Mouse (Mus musculus): ENCODE measurements around the gene Fez2.
A peak's percentile ranks its signal among the peaks of the same experiment; 100 is the strongest.

The Fez2 gene

DNA sequence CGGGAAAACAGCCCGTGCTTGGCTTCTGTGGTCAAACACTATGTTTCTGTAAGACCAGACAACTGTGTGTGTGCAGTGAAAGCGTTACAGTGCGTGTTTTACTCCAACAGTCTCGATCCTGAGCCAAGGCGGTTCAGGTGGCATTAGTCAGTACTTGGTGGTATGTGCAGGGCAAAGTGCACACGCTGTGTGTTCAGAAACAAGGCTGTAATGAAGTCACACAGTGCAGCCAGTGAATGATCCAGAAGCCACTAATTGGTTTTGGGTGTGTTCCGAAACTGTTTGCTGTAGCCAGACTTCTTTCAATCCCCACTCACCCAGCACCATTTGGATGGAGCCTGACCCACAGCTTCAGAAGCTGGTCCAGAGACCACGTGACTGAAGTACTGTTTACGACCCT lies 9.6 kb downstream of the Fez2 start:
- no peak for DNase-seq (ENCODE audit: low read depth, low spot score)

DNA sequence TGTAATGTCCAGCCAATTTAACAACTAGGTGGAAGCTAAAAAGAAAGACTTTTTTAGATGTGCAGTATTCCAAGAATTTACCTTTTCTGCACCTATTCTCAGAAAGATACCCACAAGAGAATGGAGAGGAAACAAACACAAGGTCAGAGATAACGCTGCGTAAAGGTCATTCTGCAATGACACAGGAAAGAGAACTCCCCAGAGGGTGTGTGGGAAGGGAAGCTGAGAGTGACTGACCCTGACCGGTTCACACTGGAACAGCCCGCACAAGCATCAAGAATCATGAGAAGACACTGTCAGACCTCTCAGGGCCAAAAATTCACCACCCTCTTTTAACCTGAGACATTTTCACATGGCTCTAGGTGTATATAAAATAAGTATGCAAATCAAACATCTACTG lies 10.4 kb downstream of the Fez2 start:
- peak; percentile 69 for DNase-seq (ENCODE audit: low read depth, low spot score)

DNA sequence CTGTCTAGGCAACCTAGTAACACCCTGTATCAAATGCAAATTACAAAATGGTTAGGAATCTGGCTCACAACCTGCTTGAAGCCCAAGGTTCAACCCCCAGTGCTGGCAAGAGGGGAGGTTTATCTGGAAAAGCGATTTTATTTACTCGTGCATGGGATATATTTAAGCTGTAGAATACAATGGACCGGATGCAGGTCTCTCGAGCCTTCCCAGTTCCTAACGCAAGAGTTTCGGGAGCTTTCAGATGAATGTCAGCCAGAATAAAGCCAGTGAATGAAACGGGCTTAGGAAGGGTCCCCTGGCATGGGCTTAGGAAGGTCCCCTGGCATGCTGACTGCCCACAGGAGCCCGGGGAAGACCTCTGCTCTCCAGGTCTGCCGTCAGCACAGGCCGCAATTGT lies 11.1 kb downstream of the Fez2 start:
- DNase-seq (ENCODE audit: low read depth, low spot score): no peak

DNA sequence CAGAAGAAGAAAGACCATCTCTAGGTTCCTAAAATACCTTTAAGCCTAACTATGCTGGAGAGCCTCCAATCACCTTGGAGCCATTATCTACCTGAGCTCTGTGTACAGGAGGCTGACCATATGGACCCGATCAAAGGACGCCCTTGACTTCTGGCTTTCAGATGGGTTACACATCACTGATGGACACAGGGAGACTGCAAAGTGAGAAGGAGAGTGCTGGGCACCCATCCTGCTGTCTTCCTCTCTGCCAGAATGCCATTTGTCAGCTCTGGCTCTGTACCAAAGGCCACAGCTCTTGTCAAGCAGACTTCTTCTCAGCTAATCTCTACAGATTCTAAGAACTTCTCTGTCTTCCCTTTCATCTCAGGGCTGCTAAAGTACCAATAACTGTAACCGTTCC lies 12.6 kb downstream of the Fez2 start:
- no peak for DNase-seq (ENCODE audit: low read depth, low spot score)

DNA sequence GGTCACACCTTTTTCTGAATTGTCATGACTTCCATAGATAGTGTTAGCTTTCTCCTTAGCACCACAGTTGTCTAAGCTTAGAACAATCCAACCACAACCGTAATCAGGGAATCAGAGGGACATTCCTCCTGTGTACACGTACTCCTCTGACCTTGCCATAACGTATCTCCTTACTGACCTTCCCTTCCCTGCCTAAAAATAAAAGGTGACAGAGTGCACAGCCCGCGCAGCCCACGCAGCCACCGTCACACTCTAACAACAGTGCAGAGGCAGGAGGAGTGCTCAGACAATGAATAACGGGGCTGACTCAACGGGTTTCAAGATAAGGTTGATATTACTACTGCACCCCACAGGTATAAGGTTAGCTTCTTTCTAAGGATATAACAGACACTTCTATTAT lies 14.1 kb downstream of the Fez2 start:
- no peak for DNase-seq (ENCODE audit: low read depth, low spot score)

DNA sequence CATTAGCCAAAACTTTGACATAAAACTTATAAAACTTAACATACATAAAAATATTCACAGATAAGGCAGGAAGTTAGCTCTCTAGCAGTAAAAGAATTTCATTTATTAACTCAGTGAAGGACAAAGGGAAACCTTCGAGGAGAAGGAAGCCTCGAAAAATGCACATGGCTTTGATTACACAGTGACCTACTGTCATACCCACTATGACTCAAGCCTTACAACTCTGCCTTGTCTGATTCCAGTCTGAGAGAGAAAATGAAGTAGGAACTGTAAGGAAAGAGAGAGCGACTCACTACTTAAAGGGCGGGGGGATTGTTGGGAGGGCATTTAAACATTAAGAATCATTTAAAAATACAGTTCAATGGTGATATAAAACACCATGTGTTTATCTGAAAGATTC lies 14.7 kb downstream of the Fez2 start:
- DNase-seq (ENCODE audit: low read depth, low spot score): no peak

DNA sequence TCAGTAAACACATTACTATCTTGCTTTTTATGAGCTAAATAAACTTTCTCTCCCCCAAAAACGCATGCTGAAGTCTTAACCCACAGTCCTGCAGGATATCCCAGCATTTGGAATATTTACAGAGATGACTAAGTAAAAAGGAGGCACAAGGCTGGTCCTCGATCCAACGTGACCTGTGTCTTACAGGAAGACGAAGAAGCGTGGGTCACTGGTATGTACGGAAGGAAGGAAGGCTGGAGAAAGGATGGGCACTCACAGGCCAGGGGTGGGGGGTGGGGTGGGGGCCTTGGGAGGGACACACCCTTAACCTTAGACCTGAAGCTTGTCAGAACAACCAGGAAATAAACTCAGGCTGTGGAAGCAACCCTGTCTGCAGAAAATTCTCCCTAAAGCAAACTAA lies 15.8 kb downstream of the Fez2 start:
- no peak for DNase-seq (ENCODE audit: low read depth, low spot score)

DNA sequence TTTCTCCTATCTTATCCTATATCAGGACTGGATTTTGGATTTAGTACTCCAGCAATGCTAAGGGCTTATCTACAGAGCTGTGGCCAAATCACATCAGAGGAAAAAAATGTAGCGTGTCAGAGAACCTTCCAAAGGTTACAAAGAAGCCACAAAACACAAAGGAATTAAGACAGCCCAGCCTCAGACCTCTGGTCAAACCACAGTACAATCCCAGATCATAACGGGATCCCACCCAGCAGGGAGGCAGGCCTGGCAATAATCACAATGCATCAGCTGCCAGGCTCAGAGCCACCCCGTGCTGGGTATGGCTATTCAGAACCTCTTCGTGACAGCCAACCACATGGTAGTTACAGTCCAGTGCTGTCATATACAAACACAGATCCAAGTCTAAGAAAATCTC lies 16.2 kb downstream of the Fez2 start:
- no peak for DNase-seq (ENCODE audit: low read depth, low spot score)

DNA sequence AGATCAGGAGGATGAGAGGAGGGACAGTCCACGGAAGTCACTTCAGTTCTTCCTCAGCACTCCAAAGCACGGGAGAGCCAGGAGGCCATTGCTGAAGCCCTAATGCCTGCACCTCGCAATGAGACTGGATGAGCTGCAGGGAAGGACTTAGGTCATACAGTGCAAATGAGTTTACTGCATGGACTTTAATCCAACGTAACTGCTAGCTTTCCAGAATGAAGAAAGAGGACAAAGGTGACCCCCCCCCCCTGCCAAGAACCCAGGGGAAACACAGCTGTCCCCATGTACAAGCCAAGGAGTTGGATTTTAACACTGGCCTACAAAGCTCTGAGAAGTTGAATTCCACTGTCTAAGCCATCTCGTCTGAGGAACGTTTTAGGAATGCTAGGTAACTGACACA lies 16.6 kb downstream of the Fez2 start:
- no peak for DNase-seq (ENCODE audit: low read depth, low spot score)

DNA sequence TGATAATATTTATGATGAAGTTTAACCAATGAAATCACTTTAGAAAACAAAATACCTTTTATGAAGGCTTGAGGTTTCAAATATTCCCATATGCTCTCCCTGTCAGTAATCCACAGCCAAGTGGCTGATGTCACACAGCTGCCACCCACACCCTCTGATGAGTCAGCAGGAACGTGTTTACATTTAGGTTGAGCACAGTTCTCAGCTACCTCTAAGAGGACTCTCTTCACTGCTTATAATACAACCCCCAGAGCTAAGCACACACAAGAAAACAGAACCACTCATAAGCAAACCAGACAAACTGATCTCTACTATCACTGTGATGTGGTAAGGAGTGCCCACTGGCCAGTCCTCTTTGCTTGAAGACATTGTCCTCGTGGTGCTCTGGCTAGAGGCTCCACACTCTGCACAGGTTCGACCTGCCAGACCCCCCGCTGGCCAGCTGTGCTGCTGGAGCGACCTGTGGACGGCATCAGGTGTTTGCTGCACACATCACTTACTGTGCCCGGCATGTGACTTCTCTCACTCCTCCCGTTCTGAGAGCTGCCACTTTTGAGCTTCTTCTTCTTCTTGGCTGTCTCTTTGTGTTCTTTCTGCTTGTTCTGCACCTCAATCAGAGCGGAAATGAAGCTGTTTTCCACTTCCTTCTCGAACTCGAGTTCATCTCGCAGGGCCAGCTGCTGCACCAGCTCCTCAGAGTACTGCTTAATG lies 17.7 kb downstream of the Fez2 start:
- DNase-seq (ENCODE audit: low read depth, low spot score): no peak

DNA sequence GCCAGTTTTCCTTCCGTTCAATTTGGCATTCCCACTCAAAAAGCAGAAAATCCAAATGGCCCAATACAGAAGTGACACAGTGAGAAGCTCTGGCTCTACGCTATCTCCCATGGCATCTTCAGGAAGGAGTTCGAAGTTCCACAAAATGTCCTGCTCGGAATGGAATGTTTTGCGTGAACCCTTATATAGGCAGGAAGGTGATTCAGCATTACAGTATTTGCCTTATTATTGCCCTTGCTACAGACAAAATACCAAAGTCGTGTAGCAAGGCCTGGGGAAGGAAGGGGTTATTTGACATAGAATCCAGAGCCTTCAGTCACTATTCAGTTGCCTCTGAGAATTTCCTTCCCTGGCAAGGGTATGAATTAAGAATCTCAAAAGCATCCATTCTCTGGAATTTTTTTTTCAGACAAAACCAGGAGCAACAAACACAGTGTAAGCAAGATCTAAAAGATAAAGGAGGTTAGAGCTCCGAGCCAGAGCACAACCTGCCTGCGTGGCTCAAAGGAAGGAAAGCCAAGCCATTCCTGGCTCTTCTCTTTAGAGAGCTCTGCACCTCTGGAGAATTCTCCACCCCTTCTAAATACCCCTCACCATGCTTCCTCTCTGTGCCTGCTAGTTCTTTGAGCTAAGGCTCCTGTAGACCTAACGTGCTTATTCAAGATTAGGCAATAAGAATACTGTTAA lies 25.4 kb downstream of the Fez2 start:
- no peak for DNase-seq (ENCODE audit: low read depth, low spot score)

DNA sequence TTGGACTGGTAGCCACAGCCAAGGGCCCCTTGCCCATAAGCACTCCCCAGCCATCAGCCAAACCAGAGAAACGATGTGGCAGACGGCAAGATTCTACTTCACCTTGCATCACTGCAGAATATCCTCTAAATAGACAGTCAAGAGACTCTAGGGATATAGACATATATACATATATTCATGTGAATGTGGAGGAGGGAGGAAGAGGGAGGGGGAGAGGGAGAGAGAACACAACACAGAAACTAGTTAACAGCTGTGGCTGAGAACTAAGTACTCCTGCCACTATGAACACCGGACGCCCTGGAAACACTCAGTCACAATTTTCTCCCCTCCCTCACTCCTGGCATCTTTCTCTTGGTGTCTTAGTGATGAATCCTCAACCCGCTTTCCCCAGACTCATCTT lies 28.4 kb downstream of the Fez2 start:
- DNase-seq (ENCODE audit: low read depth, low spot score): no peak

DNA sequence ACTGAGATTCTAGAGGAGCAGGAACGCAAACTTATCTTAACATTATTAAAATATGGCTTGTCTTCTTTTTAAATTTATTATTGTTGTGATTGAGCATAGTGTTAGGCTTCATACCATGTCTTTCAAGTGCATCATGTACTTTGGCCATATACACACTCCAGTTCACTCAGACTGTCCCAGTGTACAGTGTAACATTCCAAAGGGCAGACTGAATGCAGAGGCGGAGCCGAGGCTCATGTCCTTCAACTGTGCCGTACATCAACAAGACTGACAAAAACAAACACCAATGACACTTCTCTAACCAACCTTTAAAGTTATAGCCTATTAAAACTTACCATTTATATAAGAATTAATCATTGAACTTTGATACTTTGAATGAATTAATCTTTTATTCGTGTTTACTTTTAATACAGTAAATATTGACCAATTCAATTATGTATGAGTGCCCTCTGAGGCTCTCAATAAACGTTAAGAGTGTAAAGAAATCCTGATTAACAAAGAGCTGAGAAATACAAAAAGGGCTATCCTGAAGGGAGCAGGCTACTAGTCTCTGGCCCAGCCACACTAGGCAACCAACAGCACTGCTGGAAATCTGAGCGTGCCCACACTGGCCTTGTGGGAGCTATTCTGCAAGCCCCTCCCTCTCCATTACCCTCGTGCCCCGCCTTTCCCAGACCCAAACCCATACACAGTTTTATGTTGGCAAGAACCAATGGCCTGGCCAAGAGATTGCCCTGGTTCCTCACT lies 29.7 kb downstream of the Fez2 start:
- no peak for DNase-seq (ENCODE audit: low read depth, low spot score)

DNA sequence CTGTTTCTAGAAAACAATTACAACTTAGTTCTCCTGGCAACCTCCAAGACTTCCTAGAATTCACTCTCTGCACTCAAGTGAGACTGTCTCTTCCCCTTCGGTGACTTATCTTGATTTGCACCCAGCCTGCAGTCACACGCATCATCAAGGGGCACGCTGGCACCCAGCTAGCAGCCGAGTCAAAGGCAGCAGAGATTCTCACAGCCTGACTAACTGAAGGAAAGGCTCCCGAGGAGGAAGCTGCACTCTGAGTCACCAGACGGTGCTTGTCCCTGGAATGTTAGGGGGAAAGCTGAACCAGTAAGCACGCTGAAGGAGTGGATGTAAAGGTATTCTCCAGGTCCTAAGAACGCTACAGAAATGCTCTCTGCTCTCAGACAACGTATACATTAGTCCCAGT lies 30.3 kb downstream of the Fez2 start:
- DNase-seq (ENCODE audit: low read depth, low spot score): no peak

DNA sequence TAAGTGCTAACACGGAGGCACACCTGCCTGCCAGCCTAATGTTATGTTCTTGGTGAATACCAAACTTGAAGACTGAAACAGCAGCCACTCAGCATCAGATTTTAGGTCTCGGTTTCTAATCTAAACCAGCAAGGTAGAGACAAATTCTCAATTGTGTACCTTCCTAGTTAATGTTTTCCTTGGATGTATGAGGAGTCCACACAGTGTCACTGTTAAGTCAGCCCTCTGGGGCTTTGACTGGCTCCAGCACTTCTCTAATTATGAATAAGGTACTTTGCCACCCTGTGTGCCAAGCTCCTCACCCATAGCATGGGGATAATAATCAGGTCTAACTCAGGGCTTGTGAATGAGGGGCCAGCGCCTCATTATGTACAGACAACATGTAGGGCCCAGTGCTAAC lies 35.6 kb downstream of the Fez2 start:
- no peak for DNase-seq (ENCODE audit: low read depth, low spot score)

DNA sequence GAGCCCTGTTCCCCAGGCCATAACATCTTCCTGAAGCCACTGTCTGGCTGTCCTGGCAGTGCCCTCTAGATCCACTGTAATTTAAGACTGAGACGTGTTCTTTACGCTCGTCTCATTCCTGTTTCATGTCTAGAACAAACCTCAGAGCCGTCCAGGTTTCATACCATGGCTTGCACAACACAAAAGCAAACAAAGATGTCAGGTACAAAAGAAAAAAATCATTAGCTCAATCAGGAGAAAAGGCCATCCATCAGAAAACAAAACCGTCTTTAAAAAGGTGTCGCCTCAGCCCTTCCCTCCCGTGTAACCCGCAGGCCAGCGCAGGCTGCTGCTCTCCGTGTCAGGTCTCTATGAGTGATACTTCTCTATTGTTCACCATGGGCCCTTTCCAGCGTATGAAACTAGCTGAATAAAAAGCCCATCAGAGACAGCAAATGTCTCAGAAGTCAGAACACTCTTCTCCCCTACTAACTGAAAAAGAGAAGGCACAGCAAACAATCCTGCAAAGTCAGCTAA lies 38.2 kb downstream of the Fez2 start:
- no peak for DNase-seq (ENCODE audit: low read depth, low spot score)

DNA sequence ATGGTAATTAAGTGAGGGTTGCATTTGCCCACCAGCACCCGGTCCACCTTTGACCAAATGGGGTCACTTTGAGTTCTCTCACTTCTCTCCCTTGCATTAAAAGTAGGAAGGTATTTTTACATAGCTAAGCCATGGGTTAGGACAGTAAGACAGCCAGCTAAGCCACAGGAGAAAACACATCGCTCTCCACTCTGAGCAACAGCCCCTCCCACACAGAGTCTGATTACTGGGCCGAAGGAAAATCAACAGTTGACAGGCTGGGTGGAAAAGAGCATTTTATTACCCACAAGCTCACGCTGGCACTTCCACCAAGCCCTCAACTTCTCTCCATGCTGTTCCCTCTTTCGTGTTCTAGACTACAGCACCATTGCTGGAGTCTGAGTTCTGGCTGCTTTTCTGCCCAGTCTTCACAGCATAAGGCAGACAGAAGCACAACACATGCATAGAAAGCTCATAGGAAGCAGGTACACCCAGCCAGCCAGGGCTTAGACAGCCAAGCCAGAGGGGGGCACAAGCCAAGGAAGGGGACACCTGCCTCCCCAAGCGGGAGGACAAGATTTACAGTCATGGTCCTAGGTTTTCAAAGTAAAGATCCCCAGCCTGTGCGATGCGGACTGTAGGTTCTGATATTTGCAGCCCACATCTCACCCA lies 38.7 kb downstream of the Fez2 start:
- DNase-seq (ENCODE audit: low read depth, low spot score): no peak

DNA sequence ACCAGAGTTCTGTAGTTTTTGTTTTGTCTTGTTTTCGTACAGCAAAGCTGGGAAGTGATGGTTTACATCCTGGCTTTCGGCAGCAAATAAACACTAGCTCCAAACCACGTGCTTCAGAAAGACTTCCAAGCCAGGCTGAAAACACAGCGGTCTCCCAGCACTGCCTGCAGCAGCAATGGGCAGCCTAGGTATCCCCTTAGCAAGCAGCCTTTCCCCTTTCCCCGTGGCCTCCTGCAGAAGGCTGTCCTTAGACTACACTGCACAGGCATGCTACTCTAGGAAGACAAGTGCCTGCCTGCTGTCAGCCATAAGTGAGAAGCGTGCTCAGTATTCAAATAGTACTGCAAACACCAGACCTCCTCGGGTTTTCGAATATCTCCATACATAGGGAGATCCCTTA lies 41.4 kb downstream of the Fez2 start:
- DNase-seq (ENCODE audit: low read depth, low spot score): no peak

DNA sequence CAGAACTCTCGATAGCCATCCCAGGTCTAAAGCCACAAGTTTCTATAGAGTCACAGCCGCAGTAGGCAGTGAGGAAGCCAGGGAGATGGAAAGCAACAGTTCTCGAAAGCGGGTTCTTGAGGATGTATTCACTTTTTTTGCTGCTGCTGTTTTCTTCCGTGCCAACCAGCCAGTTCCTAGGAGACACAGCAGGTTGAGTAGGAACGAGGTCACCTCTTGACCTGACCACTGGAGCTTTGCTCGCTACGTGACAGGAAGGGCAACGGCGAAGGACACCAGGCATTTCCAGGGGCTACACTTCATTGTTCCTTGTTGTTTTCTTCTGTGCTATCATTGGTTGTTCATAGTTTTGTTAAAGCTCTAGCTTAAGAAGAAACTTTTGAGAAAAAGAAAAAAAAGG lies 43.2 kb downstream of the Fez2 start:
- DNase-seq (ENCODE audit: low read depth, low spot score): no peak

DNA sequence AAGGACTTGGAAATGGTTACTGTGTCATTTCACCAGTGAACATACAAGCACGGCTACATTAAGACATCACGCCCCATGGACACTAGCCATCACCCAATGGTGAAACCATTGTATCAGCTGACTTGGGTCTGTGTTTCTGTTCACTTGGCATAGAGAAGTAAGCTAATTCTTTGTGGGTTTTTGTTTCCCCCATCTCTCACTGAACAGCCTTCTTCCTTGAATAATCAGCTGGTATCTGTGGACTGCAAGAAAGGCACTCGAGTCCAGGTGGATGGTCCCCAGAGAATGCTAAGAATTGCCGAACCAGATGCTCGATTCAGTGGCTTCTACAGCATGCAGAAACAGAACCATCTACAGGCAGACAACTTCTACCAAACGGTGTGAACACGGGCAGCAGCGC lies 44.1 kb downstream of the Fez2 start:
- DNase-seq (ENCODE audit: low read depth, low spot score): no peak

DNA sequence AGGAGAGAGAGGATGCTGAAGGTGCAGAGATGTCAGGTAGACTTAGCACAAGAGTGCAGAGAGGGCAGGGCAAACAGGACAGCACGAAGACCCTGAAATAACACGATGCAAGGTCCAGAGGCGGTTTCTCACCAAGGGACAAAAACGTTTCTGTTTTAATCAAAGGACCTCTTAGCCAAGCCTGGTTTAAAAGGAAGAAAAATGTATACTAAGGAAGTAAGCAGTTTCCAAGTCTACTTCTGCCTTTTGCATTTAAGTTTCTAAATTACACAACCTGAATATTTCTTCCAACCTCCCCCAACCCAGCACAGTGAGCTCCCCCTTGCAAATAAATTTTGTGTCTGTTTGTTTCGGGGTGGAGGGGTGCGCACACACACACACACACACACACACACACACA lies 44.8 kb downstream of the Fez2 start:
- DNase-seq (ENCODE audit: low read depth, low spot score): no peak

DNA sequence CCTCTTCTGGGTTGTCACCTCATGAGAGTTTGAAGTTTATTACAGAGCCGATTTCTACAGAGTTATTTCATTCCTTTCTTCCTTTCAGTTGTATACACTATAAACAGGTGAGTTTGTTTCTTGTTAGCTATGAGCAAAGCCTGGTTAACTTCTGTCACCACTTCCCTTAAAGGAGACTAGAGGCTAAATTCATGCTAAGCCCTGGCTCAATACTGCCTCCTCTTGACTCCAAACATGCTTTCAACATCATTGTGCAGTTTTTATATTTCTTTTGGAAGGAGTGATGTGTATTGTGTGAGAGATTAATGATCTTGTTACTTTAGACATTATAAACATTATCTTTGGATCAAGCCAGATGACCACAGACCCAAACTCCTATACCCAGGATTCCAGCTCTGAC lies 47.5 kb downstream of the Fez2 start:
- DNase-seq (ENCODE audit: low read depth, low spot score): no peak
